Mouse (Mus musculus): ENCODE results near the gene Vav2. TPM values are rescaled to one million over a fixed set of nuclear protein-coding genes. Genes with fewer than 3 reads are reported as not detected.

Gene Vav2
- 25.3 and 29.9 TPM in 2 replicates for polyA plus RNA-seq (2016; fragmentation: Nextera tagmentation; extraction: Ambion mirVana)

- Histone ChIP-seq H3K27ac (peak within 1 kb of the TSS; percentile 86), H3K4me3 (peak within 1 kb of the TSS; percentile 97), H3K9me3 (no peaks in the 10 kb centered on the region), H3K36me3 (no peaks in the 10 kb centered on the region), H3K4me2 (replicated peaks) (peak within 1 kb of the TSS; percentile 98), H3K27me3 (replicated peaks) (no peaks in the 10 kb centered on the region), H3K4me1 (peaks cover 47% of the 10 kb centered on the region), H3K9ac (peak within 1 kb of the TSS; percentile 95)
- peak; percentile 85 for ATAC-seq (ENCODE audit: low FRiP score, low read depth)
- WGBS = 1% methylated on average over 58 of the region's 58 CpGs
Measured at GRCm38 (mm10) chr2:27426855-27427457, at the start of gene Vav2. TSS of gene Vav2 (minus strand) at chr2:27427033.

DNA sequence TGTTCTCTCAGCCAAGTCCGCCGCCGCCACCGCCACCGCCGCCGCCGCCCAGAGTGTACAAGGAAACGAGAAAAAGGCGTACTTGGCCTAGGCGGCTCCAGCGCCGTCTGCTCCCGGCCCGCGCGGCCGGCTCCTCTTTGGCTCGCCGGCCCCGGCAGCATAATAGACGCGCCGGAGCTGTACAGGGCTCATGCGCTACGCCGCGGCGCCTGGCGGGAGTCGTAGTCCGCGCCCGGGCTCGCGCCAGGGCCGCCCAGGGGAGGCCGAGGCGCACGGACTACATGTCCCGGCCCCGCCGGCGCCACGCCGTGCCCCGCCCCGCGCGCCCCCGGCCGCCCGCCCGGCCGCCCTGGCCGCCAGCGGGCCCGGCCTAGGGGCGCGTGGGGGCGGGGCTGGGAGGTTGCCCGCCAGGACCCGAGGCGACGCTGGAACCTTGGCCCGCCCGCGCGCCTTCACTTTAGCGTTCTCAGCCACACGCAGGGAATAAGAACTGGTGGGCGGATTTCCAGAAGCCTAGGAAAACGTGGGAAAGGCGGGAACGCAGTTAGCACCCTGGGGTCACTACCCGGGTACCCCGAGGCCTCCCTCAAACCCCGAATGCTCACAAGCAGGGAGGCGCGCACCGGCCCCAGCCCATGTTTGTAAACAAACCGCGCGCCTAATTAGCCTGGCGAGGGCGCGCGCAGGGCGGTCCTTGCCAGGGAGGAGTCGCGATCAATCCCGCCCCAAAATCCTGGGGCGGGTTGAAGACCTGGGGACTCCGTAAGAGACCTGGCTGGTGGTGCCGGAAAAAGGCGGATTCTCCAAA is 48.9 kb upstream of the Vav2 start:
- Histone ChIP-seq H3K9ac (peak overlapping the region; percentile 98), H3K27ac (peak overlapping the region; percentile 95), H3K4me3 (peak overlapping the region; percentile 97), H3K36me3 (peaks cover 2% of the 10 kb centered on the region), H3K9me3 (no peaks in the 10 kb centered on the region), H3K4me1 (peaks cover 43% of the 10 kb centered on the region), H3K4me2 (replicated peaks) (peak overlapping the region; percentile 84), H3K27me3 (replicated peaks) (no peaks in the 10 kb centered on the region)
- ATAC-seq (ENCODE audit: low FRiP score, low read depth) = peak; percentile 100
- WGBS = under 1% methylated on average over 95 of the region's 96 CpGs

- WGBS = under 1% methylated on average over 84 of the region's 84 CpGs
- H3K4me1 ChIP-seq = peaks cover 48% of the 10 kb centered on the region
- peak; percentile 52 for ATAC-seq (ENCODE audit: low FRiP score, low read depth)
- H3K4me2 ChIP-seq (replicated peaks) = peak overlapping the region; percentile 84
- H3K27me3 ChIP-seq (replicated peaks) = no peaks in the 10 kb centered on the region
- peak overlapping the region; percentile 98 for H3K9ac ChIP-seq
- H3K9me3 ChIP-seq = no peaks in the 10 kb centered on the region
- H3K4me3 ChIP-seq = peak overlapping the region; percentile 97
- peak overlapping the region; percentile 95 for H3K27ac ChIP-seq
- peaks cover 2% of the 10 kb centered on the region for H3K36me3 ChIP-seq
Measured at GRCm38 (mm10) chr2:27474621-27475484, 48.0 kb upstream of the Vav2 start.

- H3K9ac ChIP-seq = peak overlapping the region; percentile 98
- peak overlapping the region; percentile 97 for H3K4me3 ChIP-seq
- no peak for ATAC-seq (ENCODE audit: low FRiP score, low read depth)
- no peaks in the 10 kb centered on the region for H3K9me3 ChIP-seq
- H3K4me2 ChIP-seq (replicated peaks) = peak overlapping the region; percentile 84
- WGBS = 21% methylated on average over 4 of the region's 4 CpGs
- H3K27me3 ChIP-seq (replicated peaks) = no peaks in the 10 kb centered on the region
- H3K36me3 ChIP-seq = peaks cover 7% of the 10 kb centered on the region
- peaks cover 57% of the 10 kb centered on the region for H3K4me1 ChIP-seq
- H3K27ac ChIP-seq = no peak overlapping the region
Measured at GRCm38 (mm10) chr2:27473911-27474310, 47.1 kb upstream of the Vav2 start.

DNA sequence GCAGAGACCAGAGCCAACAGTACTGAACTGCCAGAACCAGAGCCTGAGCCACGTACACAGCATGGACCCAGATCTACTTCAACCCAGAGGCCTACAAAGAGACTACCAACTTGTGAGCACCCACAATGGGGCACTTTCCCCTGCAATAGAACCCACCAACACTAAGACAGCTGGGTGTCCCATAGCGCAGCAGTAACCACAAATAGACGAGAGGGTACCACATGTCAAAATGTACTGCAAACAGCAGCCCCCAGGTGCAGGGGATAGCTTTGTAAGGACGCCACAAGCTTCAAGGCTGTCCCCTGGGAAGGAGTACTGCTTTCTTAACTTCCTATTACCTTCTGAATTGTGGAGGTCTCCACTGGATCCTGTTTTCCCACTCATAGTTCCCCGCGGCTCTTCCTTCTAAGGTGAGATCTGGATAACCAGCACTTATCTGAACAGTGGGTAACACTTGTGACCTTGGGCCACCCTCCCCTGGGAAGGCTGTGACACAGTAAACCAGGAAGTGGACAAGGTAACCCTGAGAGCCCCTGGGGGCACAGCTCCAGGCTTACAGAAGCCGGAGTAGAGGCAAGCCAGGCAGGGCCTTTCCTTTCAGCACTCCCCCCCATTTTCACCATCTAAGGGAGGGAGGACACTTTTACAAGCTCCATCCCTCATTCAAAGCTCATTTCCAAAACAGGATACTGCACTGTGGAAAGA is 46.4 kb upstream of the Vav2 start:
- H3K27me3 ChIP-seq (replicated peaks) = no peaks in the 10 kb centered on the region
- H3K36me3 ChIP-seq = peaks cover 11% of the 10 kb centered on the region
- H3K9ac ChIP-seq = peak overlapping the region; percentile 98
- peaks cover 60% of the 10 kb centered on the region for H3K4me1 ChIP-seq
- peak overlapping the region; percentile 15; the same call in 1 of the 2 replicates for H3K4me3 ChIP-seq
- peak overlapping the region; percentile 84 for H3K4me2 ChIP-seq (replicated peaks)
- 75% methylated on average over 7 of the region's 7 CpGs for WGBS
- H3K27ac ChIP-seq = no peak overlapping the region
- H3K9me3 ChIP-seq = no peaks in the 10 kb centered on the region
- no peak for ATAC-seq (ENCODE audit: low FRiP score, low read depth)

GRCm38 (mm10) chr2:27471170-27471584 is 44.3 kb upstream of the Vav2 start:
- H3K27ac ChIP-seq = no peak overlapping the region
- no peak for ATAC-seq (ENCODE audit: low FRiP score, low read depth)
- no peak overlapping the region for H3K9ac ChIP-seq
- H3K4me2 ChIP-seq (replicated peaks) = no peak overlapping the region
- no peaks in the 10 kb centered on the region for H3K9me3 ChIP-seq
- peaks cover 64% of the 10 kb centered on the region for H3K4me1 ChIP-seq
- H3K4me3 ChIP-seq = no peak overlapping the region
- H3K27me3 ChIP-seq (replicated peaks) = no peaks in the 10 kb centered on the region
- peaks cover 20% of the 10 kb centered on the region for H3K36me3 ChIP-seq

- H3K4me1 ChIP-seq = peaks cover 64% of the 10 kb centered on the region
- H3K4me2 ChIP-seq (replicated peaks) = 0 out of 2 replicates have a peak overlapping the region, but pooled peaks have one; percentile 4
- 91% methylated on average over 2 of the region's 2 CpGs for WGBS
- H3K27me3 ChIP-seq (replicated peaks) = no peaks in the 10 kb centered on the region
- H3K27ac ChIP-seq = no peak overlapping the region
- no peaks in the 10 kb centered on the region for H3K9me3 ChIP-seq
- ATAC-seq (ENCODE audit: low FRiP score, low read depth) = no peak
- peaks cover 26% of the 10 kb centered on the region for H3K36me3 ChIP-seq
- no peak overlapping the region for H3K4me3 ChIP-seq
- H3K9ac ChIP-seq = no peak overlapping the region
Measured at GRCm38 (mm10) chr2:27470535-27470934, 43.7 kb upstream of the Vav2 start.

DNA sequence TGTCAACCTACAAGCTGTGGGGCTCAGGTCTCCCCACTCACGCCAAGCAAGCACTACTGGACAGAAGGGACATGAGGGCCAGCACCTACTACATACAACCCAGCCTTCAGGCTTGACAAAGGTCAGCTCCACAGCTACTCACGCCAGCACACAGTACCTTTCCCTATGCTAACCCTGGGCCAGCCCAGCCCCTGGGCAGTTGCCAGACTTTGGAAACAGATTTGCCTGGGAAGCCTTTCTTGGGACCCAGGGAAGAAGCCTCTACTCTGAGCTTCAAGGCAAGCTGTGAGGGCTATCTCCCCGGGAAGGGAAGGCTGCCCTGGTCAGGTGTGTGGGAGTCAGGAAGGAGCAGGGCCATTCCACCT is 43.1 kb upstream of the Vav2 start:
- H3K36me3 ChIP-seq = peaks cover 29% of the 10 kb centered on the region
- H3K27ac ChIP-seq = no peak overlapping the region
- peaks cover 64% of the 10 kb centered on the region for H3K4me1 ChIP-seq
- H3K4me2 ChIP-seq (replicated peaks) = 0 out of 2 replicates have a peak overlapping the region, but pooled peaks have one; percentile 4
- no peak overlapping the region for H3K9ac ChIP-seq
- no peak for ATAC-seq (ENCODE audit: low FRiP score, low read depth)
- H3K27me3 ChIP-seq (replicated peaks) = no peaks in the 10 kb centered on the region
- no peak overlapping the region for H3K4me3 ChIP-seq
- 79% methylated on average over 3 of the region's 3 CpGs for WGBS
- no peaks in the 10 kb centered on the region for H3K9me3 ChIP-seq

DNA sequence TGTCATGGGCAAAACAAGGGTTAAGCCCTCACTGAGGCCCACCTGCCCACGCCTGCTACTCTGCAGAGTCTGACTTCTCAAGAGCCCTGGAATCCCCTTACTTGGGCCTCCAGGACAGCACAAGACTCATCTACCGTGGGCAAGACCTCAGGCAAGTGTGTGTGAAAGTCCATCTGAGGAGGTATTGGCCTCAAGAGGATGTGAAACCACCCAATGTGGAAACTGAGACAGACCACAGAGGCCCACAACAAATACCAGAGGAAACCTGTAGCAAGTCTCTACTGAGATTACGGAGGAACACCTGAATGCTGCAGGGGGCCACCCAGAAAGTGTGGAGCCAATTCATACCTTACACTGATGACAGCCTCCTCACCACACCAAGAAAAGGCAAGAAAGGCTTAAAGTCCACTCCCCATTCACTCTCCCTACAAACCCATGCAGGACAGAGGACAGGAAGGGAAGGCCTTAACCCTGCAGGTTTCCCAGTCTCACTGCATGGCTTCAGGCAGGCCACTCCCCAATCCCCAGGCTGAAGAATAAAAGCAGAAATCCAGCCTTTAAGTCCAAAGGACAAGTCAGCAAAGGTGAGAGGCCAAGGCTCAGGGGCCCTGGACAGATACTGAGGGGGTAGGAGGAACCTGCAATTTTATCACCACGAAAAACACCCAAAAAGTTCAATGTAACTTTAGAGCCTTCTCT is 42.6 kb upstream of the Vav2 start:
- 88% methylated on average over 4 of the region's 4 CpGs for WGBS
- Histone ChIP-seq H3K4me3 (no peak overlapping the region), H3K4me2 (replicated peaks) (0 out of 2 replicates have a peak overlapping the region, but pooled peaks have one; percentile 4), H3K4me1 (peaks cover 64% of the 10 kb centered on the region), H3K9me3 (no peaks in the 10 kb centered on the region), H3K27ac (no peak overlapping the region), H3K36me3 (peaks cover 33% of the 10 kb centered on the region), H3K27me3 (replicated peaks) (no peaks in the 10 kb centered on the region), H3K9ac (no peak overlapping the region)
- no peak for ATAC-seq (ENCODE audit: low FRiP score, low read depth)

DNA sequence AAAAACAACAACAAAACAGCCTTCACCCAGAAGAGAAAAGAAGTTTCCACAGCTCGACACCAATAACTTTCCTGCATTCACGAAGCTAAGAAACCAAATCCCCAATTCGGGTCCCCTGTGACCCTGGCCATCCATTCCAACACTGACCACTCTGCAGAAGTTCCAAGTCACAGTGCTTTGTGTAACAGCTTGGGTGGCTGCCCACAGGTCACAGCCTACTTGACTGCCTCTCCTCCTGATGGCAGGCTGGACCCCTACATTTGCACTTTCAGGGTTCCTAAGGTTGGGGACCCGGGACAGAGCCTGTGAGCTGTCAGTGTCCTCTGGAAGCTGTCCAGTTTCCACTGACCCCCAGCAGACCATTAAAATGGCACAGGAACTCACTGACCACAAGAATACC is 36.1 kb upstream of the Vav2 start:
- WGBS = over 99% methylated on average over 4 of the region's 4 CpGs
- Histone ChIP-seq H3K27me3 (replicated peaks) (no peaks in the 10 kb centered on the region), H3K4me2 (replicated peaks) (no peak overlapping the region), H3K4me1 (peaks cover 10% of the 10 kb centered on the region; the same call in 1 of the 2 replicates), H3K9ac (no peak overlapping the region), H3K4me3 (no peak overlapping the region), H3K9me3 (no peaks in the 10 kb centered on the region), H3K27ac (no peak overlapping the region), H3K36me3 (peaks cover 83% of the 10 kb centered on the region)
- ATAC-seq (ENCODE audit: low FRiP score, low read depth) = no peak
